Mouse (Mus musculus) testis, adult 2 months (tissue): ENCODE results near the gene Ecm2. TPM values are rescaled to one million over a fixed set of nuclear protein-coding genes. Genes with fewer than 3 reads are reported as not detected.

Experiments used
- H3K27ac ChIP-seq: fragments of 200-500 bp; 2 replicates; pipeline ENCODE4 v1.5.1; 2012; ENCODE audit warnings: low read depth, low read length; ENCODE audit not compliant: control insufficient read depth, insufficient read depth
- H3K27me3 ChIP-seq: fragments of 200-500 bp; 2 replicates; pipeline ENCODE4 v1.6.1; 2012; ENCODE audit warnings: mild to moderate bottlenecking, low read length, moderate library complexity; ENCODE audit not compliant: control insufficient read depth, insufficient read depth
- H3K36me3 ChIP-seq: fragments of 200-500 bp; 2 replicates; pipeline ENCODE4 v1.6.1; 2012; ENCODE audit warnings: mild to moderate bottlenecking, low read length; ENCODE audit not compliant: control insufficient read depth, insufficient read depth
- H3K4me1 ChIP-seq: fragments of 200-500 bp; 2 replicates; pipeline ENCODE4 v1.6.1; 2012; ENCODE audit warnings: low read length; ENCODE audit not compliant: control insufficient read depth, insufficient read depth
- H3K4me3 ChIP-seq: fragments of 200-500 bp; 2 replicates; pipeline ENCODE4 v1.5.1; 2012; ENCODE audit warnings: low read depth, mild to moderate bottlenecking, low read length, moderate library complexity, mixed read lengths; ENCODE audit not compliant: control insufficient read depth
- CTCF ChIP-seq: fragments of 200-500 bp; IDR thresholded peaks from 2 replicates; pipeline ENCODE4 v1.5.1; 2012; ENCODE audit warnings: low read depth, mild to moderate bottlenecking, inconsistent platforms, low read length, moderate library complexity; ENCODE audit not compliant: control insufficient read depth, insufficient read depth, insufficient replicate concordance
- POLR2A ChIP-seq: fragments of 200-500 bp; IDR thresholded peaks from 2 replicates; pipeline ENCODE4 v1.6.1; 2012; ENCODE audit warnings: low read depth, mild to moderate bottlenecking, inconsistent platforms, low read length, moderate library complexity; ENCODE audit not compliant: control insufficient read depth
- polyA plus RNA-seq: library from polyadenylated mRNA; depleted of rRNA; stranded (reverse); fragments of >200 nt; gene quantifications from 2 replicates; pipeline ENCODE4 v1.2.3, GENCODE M21; 2012

Ecm2 gene
- polyA plus RNA-seq, 1 experiment, result 0.96 TPM

DNA sequence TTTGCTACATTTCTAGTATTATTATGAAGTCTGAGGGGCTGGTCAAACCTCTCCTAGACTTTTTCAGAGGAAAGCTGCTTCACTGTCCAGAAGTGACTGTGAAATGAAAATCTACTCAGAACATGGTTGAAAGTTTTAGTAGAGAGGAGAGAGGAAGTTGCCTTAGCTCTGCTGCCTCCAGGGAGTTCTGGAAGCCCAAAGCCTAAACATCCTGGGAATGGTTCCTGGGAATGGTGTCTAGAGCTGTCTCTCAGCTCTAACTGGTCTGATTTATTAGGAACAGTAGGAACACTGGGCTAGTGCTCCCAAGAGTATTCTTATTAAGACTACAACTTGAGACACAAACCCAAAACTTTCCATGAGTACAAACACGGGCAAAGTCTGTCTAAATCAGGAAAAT, 41.9 kb downstream of the Ecm2 start:
- no peaks in the 10 kb centered on the region; the same call in 1 of the 2 replicates for H3K36me3 ChIP-seq
- H3K27me3 ChIP-seq, result no peaks in the 10 kb centered on the region
- no peak for TF ChIP-seq POLR2A
- TF ChIP-seq CTCF, result no peak
- H3K4me1 ChIP-seq, result no peaks in the 10 kb centered on the region
- H3K27ac ChIP-seq, result no peak overlapping the region
- H3K4me3 ChIP-seq, result no peak overlapping the region

DNA sequence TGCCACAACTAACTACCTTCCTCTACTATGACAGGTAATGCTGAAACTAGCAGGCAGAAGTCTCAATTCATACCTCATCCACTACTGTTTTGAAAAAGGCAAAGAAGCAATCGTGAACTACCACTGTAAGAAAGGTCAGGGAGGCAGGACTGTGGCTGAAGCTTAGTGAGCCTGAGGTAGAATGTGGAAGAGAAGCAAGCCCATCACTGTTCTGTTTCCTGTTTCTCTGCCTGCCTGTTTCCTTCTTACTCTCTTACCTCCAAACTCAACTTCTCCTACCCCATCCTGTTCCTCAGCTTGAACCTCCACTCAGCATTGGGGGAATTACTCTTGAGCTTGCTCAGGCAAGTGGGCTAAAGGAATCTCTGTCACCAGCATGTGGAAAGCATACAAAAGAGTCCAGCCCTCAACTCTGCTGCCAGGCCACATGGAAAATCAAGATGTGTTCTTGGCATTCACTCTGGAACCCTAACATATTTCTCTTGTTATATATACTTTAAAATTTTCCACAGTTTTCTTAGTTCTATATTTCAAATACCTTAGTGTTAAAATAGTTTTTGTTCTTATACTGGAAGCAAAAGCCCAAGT, 43.0 kb downstream of the Ecm2 start:
- Histone ChIP-seq H3K36me3 (no peaks in the 10 kb centered on the region), H3K27me3 (no peaks in the 10 kb centered on the region), H3K27ac (no peak overlapping the region), H3K4me1 (no peaks in the 10 kb centered on the region), H3K4me3 (no peak overlapping the region)
- TF ChIP-seq POLR2A, result no peak
- no peak for TF ChIP-seq CTCF

DNA sequence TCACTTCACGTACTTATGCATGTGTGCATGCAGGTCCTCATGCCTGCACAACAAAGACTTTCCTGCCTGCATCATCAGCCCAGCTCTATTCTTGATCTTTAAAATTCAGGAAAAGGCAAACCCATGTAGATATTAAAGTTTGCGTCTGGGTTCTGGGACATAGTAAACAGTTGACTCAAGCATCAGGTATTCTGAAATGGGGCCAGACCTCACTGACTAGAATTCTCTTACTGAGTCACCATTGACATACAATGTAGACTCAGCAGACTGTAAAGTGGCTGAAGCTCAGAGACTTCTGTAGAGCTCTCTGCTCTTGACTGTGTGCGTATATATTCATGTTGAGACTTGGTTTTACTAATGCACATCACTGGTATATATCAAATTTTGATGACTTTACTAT, 45.0 kb downstream of the Ecm2 start:
- H3K27me3 ChIP-seq, result no peaks in the 10 kb centered on the region
- no peaks in the 10 kb centered on the region for H3K36me3 ChIP-seq
- TF ChIP-seq CTCF (no peak), POLR2A (no peak)
- H3K4me1 ChIP-seq, result no peaks in the 10 kb centered on the region
- no peak overlapping the region for H3K4me3 ChIP-seq
- no peak overlapping the region for H3K27ac ChIP-seq

DNA sequence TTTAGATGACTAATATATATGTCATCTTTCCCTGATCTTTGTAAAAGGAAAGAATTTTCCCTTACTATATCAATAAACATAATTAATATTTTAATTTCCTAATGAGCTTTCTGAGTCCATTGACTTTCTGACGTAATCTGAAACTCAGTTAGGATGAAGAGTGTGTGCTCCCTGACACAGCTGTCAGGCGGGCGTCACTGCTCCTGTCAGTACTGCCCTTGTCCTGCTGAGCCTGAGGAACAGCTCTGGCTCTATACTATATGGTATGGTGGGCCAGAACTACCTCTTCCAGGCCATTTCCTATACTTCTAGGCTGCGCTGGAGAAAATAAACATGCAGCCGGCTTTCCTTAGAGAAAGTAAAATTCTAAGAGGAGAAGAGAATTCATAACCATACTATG, 49.9 kb downstream of the Ecm2 start:
- Histone ChIP-seq H3K4me3 (no peak overlapping the region), H3K27ac (no peak overlapping the region), H3K27me3 (no peaks in the 10 kb centered on the region), H3K4me1 (no peaks in the 10 kb centered on the region), H3K36me3 (no peaks in the 10 kb centered on the region)
- TF ChIP-seq POLR2A (no peak), CTCF (no peak)

DNA sequence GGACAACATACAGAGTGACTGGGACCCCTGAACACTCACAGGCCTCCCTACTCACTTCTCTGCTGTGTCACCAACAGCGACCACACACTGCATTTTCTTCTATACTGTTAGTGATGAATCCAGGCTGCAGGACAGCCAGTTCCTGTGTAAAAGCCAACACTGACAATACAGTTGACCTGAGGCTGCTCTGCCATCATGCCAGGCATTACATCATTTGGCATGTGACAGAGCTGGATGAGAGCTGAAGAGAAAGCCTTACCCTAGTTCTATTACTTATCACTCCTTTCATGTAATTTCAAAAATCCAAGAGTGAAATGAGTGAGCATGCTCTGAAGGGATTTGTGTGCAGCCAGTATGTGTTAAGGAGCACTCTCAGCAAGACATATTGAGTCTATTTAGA, 51.6 kb downstream of the Ecm2 start:
- Histone ChIP-seq H3K27ac (no peak overlapping the region), H3K4me3 (no peak overlapping the region), H3K27me3 (no peaks in the 10 kb centered on the region), H3K36me3 (no peaks in the 10 kb centered on the region), H3K4me1 (no peaks in the 10 kb centered on the region)
- TF ChIP-seq CTCF (no peak), POLR2A (no peak)

DNA sequence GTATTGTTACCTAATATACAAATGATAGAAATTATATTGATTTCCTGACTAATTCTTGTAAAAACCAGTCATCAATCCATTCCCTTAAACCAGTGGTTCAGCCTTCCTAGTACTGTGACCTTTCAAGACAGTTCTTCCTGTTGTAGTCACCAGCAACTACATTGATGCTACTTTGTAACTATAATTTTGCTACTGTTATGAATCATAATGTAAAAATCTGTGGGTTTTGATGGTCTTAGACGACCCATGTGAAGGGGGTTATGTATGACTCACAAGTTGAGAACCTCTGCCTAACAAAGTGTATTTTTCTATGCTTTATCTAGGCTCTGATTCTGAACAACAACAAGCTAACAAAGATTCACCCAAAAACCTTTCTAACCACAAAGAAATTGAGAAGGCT, 52.3 kb downstream of the Ecm2 start:
- TF ChIP-seq CTCF (no peak), POLR2A (no peak)
- Histone ChIP-seq H3K27me3 (no peaks in the 10 kb centered on the region), H3K4me1 (no peaks in the 10 kb centered on the region), H3K36me3 (no peaks in the 10 kb centered on the region), H3K4me3 (no peak overlapping the region), H3K27ac (no peak overlapping the region)

DNA sequence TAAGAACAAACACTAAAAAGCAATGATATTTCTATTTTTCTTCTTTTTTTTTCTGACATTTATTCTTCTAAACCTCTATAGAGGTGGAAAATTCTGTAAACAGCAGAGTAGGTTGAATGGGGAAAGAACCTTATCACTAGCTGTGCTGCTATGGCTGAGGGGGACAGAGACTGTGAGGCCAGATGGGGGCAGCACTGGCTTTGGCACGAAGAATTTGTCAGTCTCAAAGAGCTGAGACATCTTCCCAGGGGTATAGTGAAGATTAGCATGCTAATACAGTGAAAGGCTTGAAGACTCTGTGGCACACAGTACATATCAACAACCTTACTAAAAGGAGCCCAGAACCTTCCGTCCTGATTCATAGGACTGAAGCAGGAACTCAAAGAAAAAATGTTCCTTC, 54.6 kb downstream of the Ecm2 start:
- no peak for TF ChIP-seq POLR2A
- TF ChIP-seq CTCF, result peak; percentile 33; the same call in 1 of the 2 replicates
- H3K27ac ChIP-seq, result no peak overlapping the region

DNA sequence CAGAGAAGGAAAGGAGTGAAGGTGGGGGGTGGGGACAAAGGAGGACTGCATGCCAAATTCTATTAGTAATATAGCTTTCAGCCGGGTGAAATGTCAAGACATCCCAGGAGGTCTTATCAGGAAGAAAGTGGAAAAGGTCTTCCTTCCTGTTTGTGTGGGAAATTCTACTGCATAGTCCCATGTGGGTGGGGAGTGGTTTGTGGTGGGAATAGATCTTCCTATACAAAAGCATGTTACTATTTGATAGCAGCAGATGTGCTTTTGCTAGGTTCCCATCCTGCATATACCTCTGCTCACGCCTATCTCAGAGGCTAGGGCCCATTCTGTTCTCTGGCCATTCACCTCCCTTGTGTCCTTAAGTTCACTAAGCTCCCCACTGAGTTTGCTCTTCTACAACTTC, 56.3 kb downstream of the Ecm2 start:
- TF ChIP-seq POLR2A (no peak), CTCF (no peak)
- no peak overlapping the region for H3K4me3 ChIP-seq
- no peaks in the 10 kb centered on the region for H3K27me3 ChIP-seq
- H3K36me3 ChIP-seq, result no peaks in the 10 kb centered on the region
- no peak overlapping the region for H3K27ac ChIP-seq
- no peaks in the 10 kb centered on the region for H3K4me1 ChIP-seq

More for the DNA sequence above, 54.6 kb downstream of the Ecm2 start:
- no peaks in the 10 kb centered on the region for H3K36me3 ChIP-seq
- H3K27me3 ChIP-seq, result no peaks in the 10 kb centered on the region
- no peaks in the 10 kb centered on the region for H3K4me1 ChIP-seq
- no peak overlapping the region for H3K4me3 ChIP-seq
